Mouse (Mus musculus) WW6 (cell line): ENCODE results near the gene Tbx19.

Experiments
- DNase-seq: peaks from one replicate; pipeline ENCODE4 v3.0.0-alpha.2; 2013; ENCODE audit warnings: low read depth, low spot score

Gene Tbx19

GRCm38 (mm10) chr1:165184178-165184577 lies 23.6 kb upstream of the Tbx19 start:
- no peak for DNase-seq

- no peak for DNase-seq
Observed at GRCm38 (mm10) chr1:165183400-165183799, 22.8 kb upstream of the Tbx19 start.

- DNase-seq, result no peak
Observed at GRCm38 (mm10) chr1:165179321-165179720, 18.7 kb upstream of the Tbx19 start.

GRCm38 (mm10) chr1:165178075-165178474 lies 17.5 kb upstream of the Tbx19 start:
- no peak for DNase-seq

DNA sequence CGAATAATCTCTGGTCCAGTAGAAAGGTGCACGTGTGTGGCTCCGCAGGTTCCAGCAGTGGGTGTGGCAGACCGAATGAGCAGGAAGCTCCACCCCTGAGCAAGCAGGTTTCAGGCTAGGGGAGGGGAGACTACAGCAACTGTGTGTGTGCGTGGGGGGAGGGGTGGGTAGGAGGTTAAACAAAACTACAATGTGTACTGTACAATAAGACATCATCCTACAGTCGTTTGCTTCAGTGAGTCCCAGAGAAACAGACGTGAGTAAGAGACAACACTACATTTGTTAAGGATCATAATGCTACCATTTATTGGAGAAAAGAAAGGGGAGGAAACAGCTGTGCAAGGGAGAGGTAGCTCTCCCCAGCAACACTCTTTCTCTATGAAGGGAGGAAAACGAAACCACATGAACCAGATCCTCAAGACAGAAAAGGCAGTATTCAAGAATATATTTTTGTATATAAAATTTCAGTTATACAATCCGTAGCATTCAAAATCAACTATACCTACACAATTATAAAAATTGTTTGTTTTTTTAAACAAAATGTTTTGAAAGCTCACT lies 13.6 kb upstream of the Tbx19 start:
- DNase-seq, result no peak

GRCm38 (mm10) chr1:165171277-165171676 lies 10.7 kb upstream of the Tbx19 start:
- no peak for DNase-seq

DNA sequence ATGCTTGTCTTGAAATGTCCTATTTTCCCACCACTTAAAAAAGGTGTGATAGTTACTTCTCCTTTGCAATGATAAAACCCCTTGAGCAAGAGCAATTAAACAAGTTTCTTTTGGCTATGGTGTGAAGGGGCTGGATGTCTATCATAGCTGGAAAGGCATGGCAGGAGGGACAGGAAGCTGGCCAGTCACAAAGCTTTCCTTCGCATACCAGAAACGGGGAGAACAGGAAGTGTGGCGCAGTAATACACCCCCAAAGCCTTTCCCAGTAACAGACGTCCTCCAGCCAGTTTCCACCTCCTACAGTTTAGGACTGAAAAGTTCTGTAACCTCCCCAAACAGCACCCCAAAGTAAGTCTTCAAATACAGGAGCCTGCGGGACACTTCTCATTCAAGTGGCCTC lies 9.6 kb upstream of the Tbx19 start:
- no peak for DNase-seq

- DNase-seq, result no peak
Observed at GRCm38 (mm10) chr1:165169462-165169861, 8.9 kb upstream of the Tbx19 start.

DNA sequence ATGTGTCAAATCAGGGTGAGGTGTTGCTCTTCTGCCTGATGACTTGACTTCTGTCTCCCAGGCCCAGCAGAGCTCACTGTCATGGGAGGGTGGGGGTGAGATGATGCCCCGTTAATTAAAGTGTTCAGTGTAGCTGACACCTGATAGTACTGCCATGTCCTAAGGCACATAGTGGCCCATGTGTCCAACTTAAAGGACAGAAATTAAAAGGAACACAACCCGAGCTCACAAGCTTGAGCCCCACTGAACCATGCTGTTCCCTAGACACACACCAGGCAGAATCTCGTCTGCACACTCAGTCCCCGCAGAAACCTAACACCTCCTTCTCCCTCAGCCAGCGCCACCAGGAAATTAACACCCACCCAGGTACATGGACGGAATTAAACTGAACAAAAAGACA lies 4.3 kb upstream of the Tbx19 start:
- DNase-seq, result no peak

DNA sequence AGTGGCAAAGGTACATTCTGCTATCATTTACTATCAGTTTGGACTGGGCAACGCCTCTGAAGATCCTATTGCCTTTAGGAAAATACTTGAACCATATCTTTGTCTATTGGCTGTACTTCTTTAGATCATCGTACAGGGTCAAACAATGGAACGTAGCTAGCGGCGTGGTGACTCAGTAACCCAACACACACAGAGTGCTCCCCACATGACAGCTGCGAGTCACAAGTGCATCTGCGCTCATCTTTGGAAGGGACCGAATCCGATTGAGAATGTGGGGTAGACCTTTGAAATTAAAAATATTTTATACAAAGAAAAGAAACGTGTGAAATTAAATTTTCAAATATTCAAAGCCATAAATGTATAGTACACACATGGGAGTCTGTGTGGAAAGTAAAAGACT lies 1.7 kb downstream of the Tbx19 start:
- DNase-seq, result no peak

GRCm38 (mm10) chr1:165154162-165154561 lies 6.4 kb downstream of the Tbx19 start:
- DNase-seq, result no peak

- DNase-seq, result no peak
Observed at GRCm38 (mm10) chr1:165151216-165151615, 9.4 kb downstream of the Tbx19 start.

GRCm38 (mm10) chr1:165142343-165142916 lies 18.1 kb downstream of the Tbx19 start:
- DNase-seq, result no peak

DNA sequence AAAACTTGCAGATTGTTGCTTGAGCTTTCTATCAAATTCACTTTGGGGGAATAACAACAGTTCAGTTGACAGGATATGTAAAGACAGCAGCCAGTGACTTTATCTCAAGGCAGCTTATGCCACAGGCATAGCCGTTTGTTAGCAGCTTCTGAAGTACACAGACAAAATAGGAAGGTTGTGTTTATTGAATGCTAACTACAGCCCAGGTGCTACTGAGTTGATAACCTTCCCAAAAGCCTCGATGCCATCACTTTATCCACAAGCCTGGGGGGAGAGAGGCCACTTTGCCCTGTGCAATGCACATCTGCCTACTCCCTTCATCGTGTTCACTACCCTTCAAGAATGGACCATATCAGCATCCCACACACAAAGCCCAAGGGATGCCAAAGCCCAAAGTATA lies 20.3 kb downstream of the Tbx19 start:
- no peak for DNase-seq

GRCm38 (mm10) chr1:165133858-165134257 lies 26.7 kb downstream of the Tbx19 start:
- DNase-seq, result no peak

DNA sequence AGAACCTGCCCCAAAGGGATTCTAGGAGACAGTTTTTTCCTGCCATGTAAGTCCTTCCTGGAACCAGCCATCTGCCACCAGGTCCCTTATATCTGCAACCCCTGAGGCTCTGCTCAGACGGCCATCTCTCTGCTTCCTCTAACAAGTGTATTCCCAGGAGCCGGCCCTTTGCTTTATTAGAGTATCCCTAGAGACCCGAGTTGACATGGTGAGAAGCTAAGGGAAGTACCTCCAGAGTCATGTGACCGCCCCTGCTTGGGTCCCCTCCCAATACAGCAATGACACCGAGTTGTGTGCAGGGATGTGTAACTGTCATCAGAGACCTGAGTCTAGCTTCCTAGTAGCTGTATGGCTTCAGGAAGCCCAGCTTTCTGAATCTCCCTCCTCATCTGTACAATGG lies 27.3 kb downstream of the Tbx19 start:
- DNase-seq, result no peak

DNA sequence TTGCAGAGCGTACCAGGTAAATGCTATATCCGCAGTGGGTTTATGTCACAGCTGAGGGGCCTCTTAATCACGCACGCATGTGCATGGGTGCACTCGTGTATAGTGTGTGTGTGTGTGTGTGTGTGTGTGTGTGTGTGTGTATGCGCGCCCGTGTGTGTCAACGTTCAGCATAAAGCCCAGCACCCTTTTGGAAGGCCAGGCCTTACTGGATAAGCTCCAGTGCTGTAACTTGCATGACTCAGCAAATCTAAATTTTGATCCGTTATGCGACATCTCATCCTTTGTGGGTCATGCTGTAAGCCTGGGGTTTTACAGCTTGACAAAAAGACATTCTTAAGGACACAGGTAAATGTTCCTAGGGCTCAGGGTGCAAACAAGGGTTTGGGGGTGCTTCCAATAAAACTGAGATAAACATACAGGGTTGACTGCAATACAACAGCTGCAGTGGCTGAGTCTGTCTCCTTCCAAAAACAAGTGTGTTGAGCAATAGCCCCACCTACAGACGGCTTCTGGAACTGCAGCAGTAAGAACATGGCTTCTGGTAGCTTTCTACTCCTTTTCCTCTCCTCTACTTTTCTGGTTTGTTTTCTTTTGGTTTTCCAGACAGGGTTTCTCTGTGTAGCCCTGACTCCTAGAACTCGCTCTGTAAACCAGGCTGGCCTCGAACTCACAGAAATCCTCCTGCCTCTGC lies 28.2 kb downstream of the Tbx19 start:
- DNase-seq, result peak; percentile 59

GRCm38 (mm10) chr1:165129573-165129972 lies 31.0 kb downstream of the Tbx19 start:
- DNase-seq, result no peak

GRCm38 (mm10) chr1:165121096-165121495 lies 39.5 kb downstream of the Tbx19 start:
- no peak for DNase-seq

- DNase-seq, result peak; percentile 40
Observed at GRCm38 (mm10) chr1:165120349-165120898, 40.1 kb downstream of the Tbx19 start.

DNA sequence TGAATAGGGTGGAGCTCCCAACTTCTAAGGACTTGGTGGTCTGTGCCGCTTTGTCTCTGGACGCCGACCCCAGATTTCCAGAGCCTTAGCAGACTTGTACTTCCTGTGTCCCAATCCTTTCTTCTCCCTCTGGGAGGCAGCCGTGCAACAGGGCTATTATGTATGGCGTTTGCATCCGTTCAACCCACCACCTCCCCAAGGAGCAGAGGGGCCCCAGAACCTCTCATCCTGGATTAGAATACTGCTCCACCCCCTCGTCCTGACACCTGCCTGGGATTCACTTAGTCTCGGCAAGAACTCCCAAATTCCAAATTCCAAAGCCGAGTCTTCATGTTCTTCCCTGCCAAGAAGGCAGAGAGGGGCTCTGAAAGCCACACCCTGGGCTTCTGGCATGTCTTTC lies 40.8 kb downstream of the Tbx19 start:
- no peak for DNase-seq

GRCm38 (mm10) chr1:165119011-165119726 lies 41.4 kb downstream of the Tbx19 start:
- DNase-seq, result no peak
